Mouse (Mus musculus) embryonic stem cell, embryonic (primary cell): ENCODE data around the gene Pde11a.

ENCODE experiments used
- CTCF ChIA-PET, 4 experiments: fragments of 300-600 bp in 2 of 4; fragments of 350-600 bp in 2 of 4; sonication (Branson Sonifier 250); formaldehyde crosslinking; loops; one replicate each; lab custom pipeline; 2022; ENCODE audit warnings: inconsistent platforms in 2 of 4; lab: Charles Lee
- POLR2A ChIA-PET, 4 experiments: fragments of 300-600 bp in 2 of 4; fragments of 350-600 bp in 2 of 4; sonication (Branson Sonifier 250); formaldehyde crosslinking; loops; one replicate each; lab custom pipeline; 2022; ENCODE audit warnings: antibody characterized with exemption in 4 of 4, inconsistent platforms in 1 of 4; lab: Charles Lee

The Pde11a gene

GRCm38 (mm10) chr2:75982626-75983025 lies 355.9 kb downstream of the Pde11a start:
- ChIA-PET CTCF (interaction anchor here in 2 of 4 experiments (0.5 to 1.3 kb wide), 3 partner anchors 8 to 351 kb away, joined by 3 to 5 read pairs (median 3); no protein-coding TSS in a partner anchor), POLR2A (interaction anchor here (0.6 to 1.4 kb wide), 4 partner anchors 111 to 359 kb away, joined by 3 to 6 read pairs (median 4); no protein-coding TSS in a partner anchor)

GRCm38 (mm10) chr2:75981440-75982081 lies 357.0 kb downstream of the Pde11a start, which contains the start of gene Ttc30a1:
Gene Ttc30a1, minus strand, starts transcription at chr2:75981967.
- CTCF ChIA-PET: interaction anchor here in 2 of 4 experiments (0.6 to 1.4 kb wide), 4 partner anchors 9 to 134 kb away, joined by 3 to 5 read pairs (median 4); no protein-coding TSS in a partner anchor
- POLR2A ChIA-PET: interaction anchor here in 2 of 4 experiments (0.6 to 1.4 kb wide), 6 partner anchors 12 to 324 kb away, joined by 3 to 4 read pairs (median 3); partner anchors contain the start of gene Ttc30b (in 1 of the 2)

GRCm38 (mm10) chr2:75980933-75981439 lies 357.6 kb downstream of the Pde11a start:
- CTCF ChIA-PET: interaction anchor here in 2 of 4 experiments (0.6 to 1.4 kb wide), 4 partner anchors 10 to 134 kb away, joined by 3 to 5 read pairs (median 4); no protein-coding TSS in a partner anchor
- POLR2A ChIA-PET: interaction anchor here in 2 of 4 experiments (0.6 to 1.3 kb wide), 4 partner anchors 12 to 107 kb away, joined by 3 to 4 read pairs (median 3); partner anchors contain the start of gene Ttc30b (in 1 of the 2)

GRCm38 (mm10) chr2:75977752-75978368 lies 360.7 kb downstream of the Pde11a start, which contains the start of gene Ttc30a2:
Gene Ttc30a2, minus strand, starts transcription at chr2:75978170.
- ChIA-PET CTCF (interaction anchor here in 2 of 4 experiments (0.8 to 1.0 kb wide), 2 partner anchors 13 kb away, joined by 4 read pairs; no protein-coding TSS in a partner anchor), POLR2A (interaction anchor here in 3 of 4 experiments (0.6 to 1.3 kb wide), 6 partner anchors 10 to 411 kb away, joined by 3 to 7 read pairs (median 3); no protein-coding TSS in a partner anchor)

- POLR2A ChIA-PET: interaction anchor here in 1 of 4 experiments (1.6 kb wide), 1 partner anchor 10 kb away, joined by 4 read pairs; no protein-coding TSS in a partner anchor
- CTCF ChIA-PET: interaction anchor here in 2 of 4 experiments (0.6 to 1.2 kb wide), 3 partner anchors 11 to 400 kb away, joined by 3 read pairs; no protein-coding TSS in a partner anchor
These were observed 362.5 kb downstream of the Pde11a start for GRCm38 (mm10) chr2:75976070-75976469.

- ChIA-PET POLR2A (interaction anchor here in 2 of 4 experiments (0.9 to 1.2 kb wide), 4 partner anchors 10 to 207 kb away, joined by 3 to 5 read pairs (median 3); no protein-coding TSS in a partner anchor), CTCF (interaction anchor here in 1 of 4 experiments (0.6 to 1.3 kb wide), 2 partner anchors 9 to 227 kb away, joined by 3 to 5 read pairs; no protein-coding TSS in a partner anchor)
These were observed 364.4 kb downstream of the Pde11a start for GRCm38 (mm10) chr2:75974131-75974530.

GRCm38 (mm10) chr2:75964972-75965371 lies 373.6 kb downstream of the Pde11a start:
- ChIA-PET CTCF (interaction anchor here (0.5 to 2.9 kb wide), 85 partner anchors 9 to 1344 kb away, joined by 3 to 19 read pairs (median 4); partner anchors contain the start of genes Cyct (in 1 of the 4), Nfe2l2 (in 1 of the 4) and Ttc30b (in 1 of the 4)), POLR2A (interaction anchor here in 3 of 4 experiments (0.6 to 2.1 kb wide), 29 partner anchors 9 to 359 kb away, joined by 3 to 7 read pairs (median 3); partner anchors contain the start of genes Nfe2l2 (in 2 of the 3), Agps (in 1 of the 3), Hnrnpa3 (in 1 of the 3) and Ttc30b (in 1 of the 3))

- ChIA-PET POLR2A (interaction anchor here in 3 of 4 experiments (0.6 to 2.1 kb wide), 36 partner anchors 9 to 359 kb away, joined by 3 to 7 read pairs (median 3); partner anchors contain the start of genes Nfe2l2 (in 2 of the 3), Agps (in 1 of the 3), Hnrnpa3 (in 1 of the 3) and Ttc30b (in 1 of the 3)), CTCF (interaction anchor here (0.5 to 2.9 kb wide), 81 partner anchors 10 to 1345 kb away, joined by 3 to 19 read pairs (median 4); partner anchors contain the start of genes Cyct (in 1 of the 4), Nfe2l2 (in 1 of the 4) and Ttc30b (in 1 of the 4))
These were observed 374.1 kb downstream of the Pde11a start for GRCm38 (mm10) chr2:75964512-75964911.

- CTCF ChIA-PET: interaction anchor here (0.6 to 2.9 kb wide), 53 partner anchors 11 to 375 kb away, joined by 3 to 19 read pairs (median 5); partner anchors contain the start of gene Ttc30b (in 1 of the 4)
- POLR2A ChIA-PET: interaction anchor here in 3 of 4 experiments (0.6 to 2.1 kb wide), 35 partner anchors 9 to 358 kb away, joined by 3 to 7 read pairs (median 3); partner anchors contain the start of genes Nfe2l2 (in 2 of the 3), Agps (in 1 of the 3), Hnrnpa3 (in 1 of the 3) and Ttc30b (in 1 of the 3)
These were observed 374.5 kb downstream of the Pde11a start for GRCm38 (mm10) chr2:75964051-75964450.

- CTCF ChIA-PET: interaction anchor here in 3 of 4 experiments (0.6 to 2.9 kb wide), 14 partner anchors 12 to 702 kb away, joined by 3 to 17 read pairs (median 6); no protein-coding TSS in a partner anchor
These were observed 375.2 kb downstream of the Pde11a start for GRCm38 (mm10) chr2:75963211-75963840.

GRCm38 (mm10) chr2:75960366-75961330 lies 377.9 kb downstream of the Pde11a start:
- POLR2A ChIA-PET: interaction anchor here (0.6 to 2.5 kb wide), 30 partner anchors 9 to 1275 kb away, joined by 3 to 12 read pairs (median 4); partner anchors contain the start of genes Nfe2l2 (in 2 of the 4), Ttc30b (in 2 of the 4), Agps (in 1 of the 4) and Hnrnpa3 (in 1 of the 4)
- CTCF ChIA-PET: interaction anchor here (0.5 to 1.7 kb wide), 8 partner anchors 27 to 355 kb away, joined by 3 to 9 read pairs (median 4); partner anchors contain the start of gene Nfe2l2 (in 1 of the 4)

More at GRCm38 (mm10) chr2:75963211-75963840, 375.2 kb downstream of the Pde11a start:
- POLR2A ChIA-PET: interaction anchor here in 2 of 4 experiments (0.6 to 2.1 kb wide), 12 partner anchors 8 to 280 kb away, joined by 3 to 7 read pairs (median 4); no protein-coding TSS in a partner anchor

GRCm38 (mm10) chr2:75959850-75960365 lies 378.7 kb downstream of the Pde11a start:
- CTCF ChIA-PET: interaction anchor here in 3 of 4 experiments (0.6 to 1.7 kb wide), 5 partner anchors 75 to 290 kb away, joined by 3 to 13 read pairs (median 5); no protein-coding TSS in a partner anchor

GRCm38 (mm10) chr2:75959183-75959849 lies 379.3 kb downstream of the Pde11a start:
- CTCF ChIA-PET: interaction anchor here (0.6 to 1.7 kb wide), 8 partner anchors 75 to 1296 kb away, joined by 3 to 13 read pairs (median 5); no protein-coding TSS in a partner anchor
- POLR2A ChIA-PET: interaction anchor here in 3 of 4 experiments (0.6 to 2.5 kb wide), 13 partner anchors 8 to 1274 kb away, joined by 3 to 12 read pairs (median 5); partner anchors contain the start of genes Nfe2l2 (in 2 of the 3) and Ttc30b (in 1 of the 3)

More at GRCm38 (mm10) chr2:75959850-75960365, 378.7 kb downstream of the Pde11a start:
- POLR2A ChIA-PET: interaction anchor here (0.6 to 2.5 kb wide), 28 partner anchors 8 to 1274 kb away, joined by 3 to 12 read pairs (median 4); partner anchors contain the start of genes Nfe2l2 (in 2 of the 4), Ttc30b (in 2 of the 4), Agps (in 1 of the 4) and Hnrnpa3 (in 1 of the 4)

- POLR2A ChIA-PET: interaction anchor here in 1 of 4 experiments (0.6 to 1.4 kb wide), 3 partner anchors 8 to 347 kb away, joined by 3 to 4 read pairs (median 4); no protein-coding TSS in a partner anchor
- CTCF ChIA-PET: no interaction called here
These were observed 382.9 kb downstream of the Pde11a start for GRCm38 (mm10) chr2:75955709-75956108.
